Mouse (Mus musculus) central nervous system, embryonic 11.5 days (tissue): ENCODE data around the gene Traf7. TPM values are rescaled to one million over a fixed set of nuclear protein-coding genes. Genes with fewer than 3 reads are reported as not detected.

ENCODE experiments used
- polyA plus RNA-seq: library from polyadenylated mRNA; depleted of rRNA; stranded (reverse); fragments of >200 nt; gene quantifications from 2 replicates; pipeline ENCODE4 v1.2.3, GENCODE M21; 2012; rRNA removed

Traf7 gene
- 155 and 253 TPM in 2 replicates for polyA plus RNA-seq

GRCm38 (mm10) chr17:24527723-24528559, at the start of gene Traf7:
Traf7 (minus strand) TSS chr17:24527938.

GRCm38 (mm10) chr17:24549618-24550415, 22.1 kb upstream of the Traf7 start, which contains the start of gene Pkd1:
Pkd1 (plus strand) TSS chr17:24549834.

GRCm38 (mm10) chr17:24534160-24534718, 6.5 kb upstream of the Traf7 start, which contains the start of gene Rab26:
Rab26 (minus strand) TSS chr17:24534210.

GRCm38 (mm10) chr17:24488186-24488661, 39.5 kb downstream of the Traf7 start, which contains the start of gene Caskin1:
Caskin1 (plus strand) TSS chr17:24488601.

GRCm38 (mm10) chr17:24478663-24479380, 48.9 kb downstream of the Traf7 start, which contains the start of gene Mlst8:
Mlst8 (minus strand) TSS chr17:24479078.

DNA sequence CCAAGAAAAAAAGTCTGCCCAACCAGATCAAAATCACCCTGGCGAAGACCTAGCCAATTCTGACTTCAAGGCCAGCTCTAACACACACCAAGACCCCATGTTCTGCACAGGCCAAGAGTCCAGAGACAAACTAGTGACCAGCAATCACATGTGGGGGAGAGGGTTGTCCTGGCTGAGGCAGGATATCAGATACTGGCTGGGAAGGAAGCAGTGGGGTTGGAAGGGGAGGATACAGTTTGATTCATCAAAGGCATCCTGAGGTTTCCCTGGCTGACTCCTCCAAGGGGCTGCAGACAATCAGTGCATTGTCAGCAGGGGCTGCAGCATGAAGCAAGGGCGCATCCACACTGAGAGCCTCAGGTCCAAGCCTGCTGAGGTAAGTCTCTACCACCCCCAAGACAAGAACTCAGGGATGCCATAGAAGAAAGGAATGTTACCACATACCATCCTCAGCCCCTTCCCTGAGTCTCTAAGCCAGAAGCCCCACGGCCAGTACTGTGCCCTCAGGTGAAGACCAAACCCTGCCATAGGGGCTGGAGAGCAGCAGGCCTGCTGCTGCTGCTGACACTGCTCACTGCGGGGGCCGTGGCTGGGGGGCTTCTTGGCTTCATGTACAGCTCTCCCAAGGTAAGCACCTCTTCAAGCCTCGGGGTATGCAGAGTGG, 54.0 kb downstream of the Traf7 start, which contains the start of gene Bricd5:
Gene Bricd5, plus strand, starts transcription at position 273 of the 664 bp plus-strand sequence.

DNA sequence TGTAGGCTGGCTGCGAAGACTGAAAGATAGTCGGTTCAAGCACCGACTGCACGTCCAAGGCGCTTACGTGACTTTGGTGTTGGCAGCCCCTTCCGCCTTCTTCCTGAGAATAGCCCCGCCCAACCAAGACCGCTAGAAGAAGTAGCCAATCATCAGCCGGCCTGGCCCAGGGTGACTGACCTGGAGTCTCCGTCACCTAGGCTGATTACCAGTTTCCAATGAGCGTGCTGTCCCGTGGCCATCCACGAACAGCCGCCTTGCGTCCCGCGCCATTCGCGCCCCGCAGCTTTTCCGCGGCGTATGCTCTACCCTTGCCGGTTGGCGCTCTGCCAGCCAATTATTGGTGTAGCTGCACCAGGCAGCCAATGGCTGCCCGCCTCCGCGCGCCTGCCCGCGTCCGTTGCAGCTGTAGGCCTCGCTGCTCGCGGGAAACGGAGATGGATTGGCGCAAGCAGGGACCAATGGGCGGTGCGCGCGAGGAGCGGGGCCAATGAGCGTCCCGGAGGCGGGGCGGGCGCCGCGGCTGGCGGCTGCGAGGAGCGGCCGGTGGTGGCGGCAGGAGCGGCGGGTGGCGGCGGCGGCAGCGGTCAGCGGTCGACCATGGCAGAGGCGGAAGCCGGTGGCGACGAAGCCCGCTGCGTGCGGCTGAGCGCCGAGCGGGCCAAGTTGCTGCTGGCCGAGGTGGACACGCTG, 57.7 kb downstream of the Traf7 start, which contains the start of the genes E4f1 and Pgp:
Gene E4f1, minus strand, starts transcription at position 404 of the 693 bp plus-strand sequence.
Gene Pgp, plus strand, starts transcription at position 483 of the 693 bp plus-strand sequence.

Other genes with a start within 250 kb of the Traf7 start
- gene Abca17, start 176.9 kb downstream of the Traf7 start, polyA plus RNA-seq, result 0.02 and 0.25 TPM in 2 replicates
- gene Abca3, start 176.0 kb downstream of the Traf7 start, polyA plus RNA-seq, result 12.7 and 15.1 TPM in 2 replicates
- gene Rnps1, start 113.4 kb downstream of the Traf7 start, polyA plus RNA-seq, result 387 and 433 TPM in 2 replicates
- gene Eci1, start 101.3 kb downstream of the Traf7 start, polyA plus RNA-seq, result 51.7 and 52.0 TPM in 2 replicates
- 11.3 and 13.6 TPM in 2 replicates for gene Dnase1l2, start 84.8 kb downstream of the Traf7 start, polyA plus RNA-seq
- 45.4 and 62.2 TPM in 2 replicates for gene E4f1, start 57.6 kb downstream of the Traf7 start, polyA plus RNA-seq
- gene Pgp, start 57.5 kb downstream of the Traf7 start, polyA plus RNA-seq, result 39.5 and 70.0 TPM in 2 replicates
- 0.65 and 0.66 TPM in 2 replicates for gene Bricd5, start 54.1 kb downstream of the Traf7 start, polyA plus RNA-seq
- gene Mlst8, start 48.9 kb downstream of the Traf7 start, polyA plus RNA-seq, result 29.8 and 44.7 TPM in 2 replicates
- 28.4 and 30.5 TPM in 2 replicates for gene Caskin1, start 39.3 kb downstream of the Traf7 start, polyA plus RNA-seq
- 1.1 and 1.8 TPM in 2 replicates for gene Rab26, start 6.3 kb upstream of the Traf7 start, polyA plus RNA-seq
- gene Pkd1, start 21.9 kb upstream of the Traf7 start, polyA plus RNA-seq, result 40.1 and 43.7 TPM in 2 replicates
- 98.5 and 150 TPM in 2 replicates for gene Tsc2, start 104.7 kb upstream of the Traf7 start, polyA plus RNA-seq
- gene Nthl1, start 104.7 kb upstream of the Traf7 start, polyA plus RNA-seq, result 21.1 and 22.2 TPM in 2 replicates
- 26.4 and 32.7 TPM in 2 replicates for gene Slc9a3r2, start 122.4 kb upstream of the Traf7 start, polyA plus RNA-seq
- gene Npw, start 130.5 kb upstream of the Traf7 start, polyA plus RNA-seq, result 0.26 TPM in 1 of 2 replicates, not detected in the other
- 71.2 and 73.0 TPM in 2 replicates for gene Zfp598, start 141.7 kb upstream of the Traf7 start, polyA plus RNA-seq
- gene Syngr3, start 162.0 kb upstream of the Traf7 start, polyA plus RNA-seq, result 4.9 and 6.7 TPM in 2 replicates
- gene Gfer, start 168.2 kb upstream of the Traf7 start, polyA plus RNA-seq, result 30.2 and 39.5 TPM in 2 replicates
- gene Noxo1, start 168.3 kb upstream of the Traf7 start, polyA plus RNA-seq, result 6.4 and 7.1 TPM in 2 replicates
- 66.5 and 85.6 TPM in 2 replicates for gene Tbl3, start 179.7 kb upstream of the Traf7 start, polyA plus RNA-seq
- 0.63 and 0.70 TPM in 2 replicates for gene Rnf151, start 190.1 kb upstream of the Traf7 start, polyA plus RNA-seq
- gene Rps2, start 190.2 kb upstream of the Traf7 start, polyA plus RNA-seq, result 2,876 and 3,382 TPM in 2 replicates
- gene Ndufb10, start 196.5 kb upstream of the Traf7 start, polyA plus RNA-seq, result 177 and 184 TPM in 2 replicates
- gene Rpl3l, start 199.9 kb upstream of the Traf7 start, polyA plus RNA-seq, result 0.07 TPM in 1 of 2 replicates, not detected in the other
- 27.4 and 35.8 TPM in 2 replicates for gene Msrb1, start 208.7 kb upstream of the Traf7 start, polyA plus RNA-seq
- 0.42 and 0.88 TPM in 2 replicates for gene Hs3st6, start 225.1 kb upstream of the Traf7 start, polyA plus RNA-seq